Mouse (Mus musculus) cerebellum, adult 9-10 months (tissue): Measurements from ENCODE around the gene Micall1.
A peak's percentile ranks its signal among the peaks of the same experiment; 100 is the strongest.

Source experiments
- DNase-seq: peaks from one replicate; pipeline ENCODE4 v3.0.0; 2022

Gene Micall1

GRCm38 (mm10) chr15:79133191-79133661 lies 24.5 kb downstream of the Micall1 start:
- DNase-seq = no peak

GRCm38 (mm10) chr15:79134496-79135270 lies 26.0 kb downstream of the Micall1 start:
- no peak for DNase-seq

GRCm38 (mm10) chr15:79135332-79135731 lies 26.6 kb downstream of the Micall1 start:
- no peak for DNase-seq

GRCm38 (mm10) chr15:79135783-79136575 lies 27.3 kb downstream of the Micall1 start:
- no peak for DNase-seq

- DNase-seq = no peak
Observed at GRCm38 (mm10) chr15:79139640-79140039, 30.9 kb downstream of the Micall1 start.

- DNase-seq = peak; percentile 94
Observed at GRCm38 (mm10) chr15:79140866-79141565, 32.3 kb downstream of the Micall1 start, which contains the start of the genes Polr2f and 1700088E04Rik. Gene Polr2f (plus strand): TSS chr15:79141009. Gene 1700088E04Rik (minus strand): TSS chr15:79141253.

- no peak for DNase-seq
Observed at GRCm38 (mm10) chr15:79141566-79141917, 32.8 kb downstream of the Micall1 start.

GRCm38 (mm10) chr15:79143316-79143715 lies 34.6 kb downstream of the Micall1 start:
- no peak for DNase-seq

- DNase-seq = no peak
Observed at GRCm38 (mm10) chr15:79144021-79144420, 35.3 kb downstream of the Micall1 start.

- DNase-seq = no peak
Observed at GRCm38 (mm10) chr15:79145522-79145921, 36.8 kb downstream of the Micall1 start.

- peak; percentile 78 for DNase-seq
Observed at GRCm38 (mm10) chr15:79148533-79148932, 39.8 kb downstream of the Micall1 start.

- DNase-seq = no peak
Observed at GRCm38 (mm10) chr15:79151881-79152280, 43.2 kb downstream of the Micall1 start.

GRCm38 (mm10) chr15:79152709-79153108 lies 44.0 kb downstream of the Micall1 start:
- no peak for DNase-seq

- no peak for DNase-seq
Observed at GRCm38 (mm10) chr15:79155572-79155971, 46.9 kb downstream of the Micall1 start.

- no peak for DNase-seq
Observed at GRCm38 (mm10) chr15:79162301-79162700, 53.6 kb downstream of the Micall1 start.

- no peak for DNase-seq
Observed at GRCm38 (mm10) chr15:79162822-79163221, 54.1 kb downstream of the Micall1 start.

- DNase-seq = no peak
Observed at GRCm38 (mm10) chr15:79164251-79164650, 55.6 kb downstream of the Micall1 start.

GRCm38 (mm10) chr15:79165140-79165539 lies 56.4 kb downstream of the Micall1 start, which contains the start of gene Sox10:
Gene Sox10 (minus strand): TSS chr15:79165240.
- DNase-seq = no peak

GRCm38 (mm10) chr15:79166712-79167111 lies 58.0 kb downstream of the Micall1 start:
- no peak for DNase-seq

GRCm38 (mm10) chr15:79176905-79177304 lies 68.2 kb downstream of the Micall1 start:
- no peak for DNase-seq

- no peak for DNase-seq
Observed at GRCm38 (mm10) chr15:79185213-79185612, 76.5 kb downstream of the Micall1 start.
